Mouse (Mus musculus): Measurements from ENCODE around the gene Rcor3. TPM values are rescaled to one million over a fixed set of nuclear protein-coding genes. Genes with fewer than 3 reads are reported as not detected.

Rcor3 gene
- polyA plus RNA-seq, 1 experiment from 2014 or later = 35.8 TPM

- H3K36me3 ChIP-seq (replicated peaks) = no peaks in the 10 kb centered on the region
- H3K4me1 ChIP-seq = peaks cover 6% of the 10 kb centered on the region
- WGBS = 3% methylated on average over 63 of the region's 63 CpGs
- H3K9ac ChIP-seq = peak within 1 kb of the TSS; percentile 41
- peak within 1 kb of the TSS; percentile 48 for H3K4me3 ChIP-seq
- peaks cover 16% of the 10 kb centered on the region for H3K27me3 ChIP-seq (replicated peaks)
- H3K27ac ChIP-seq = no peak within 1 kb of the TSS
- H3K9me3 ChIP-seq = no peaks in the 10 kb centered on the region
- peak; percentile 97 for ATAC-seq (replicated peaks)
- H3K4me2 ChIP-seq = peak within 1 kb of the TSS; percentile 87
Measured at GRCm38 (mm10) chr1:192091806-192092772, 45.8 kb downstream of the Rcor3 start, which contains the start of gene Traf5. Gene Traf5, minus strand, starts transcription at chr1:192092559.

- Histone ChIP-seq H3K27ac (no peak overlapping the region), H3K4me1 (peaks cover 6% of the 10 kb centered on the region), H3K4me3 (no peak overlapping the region), H3K27me3 (replicated peaks) (peaks cover 16% of the 10 kb centered on the region), H3K36me3 (replicated peaks) (no peaks in the 10 kb centered on the region), H3K9me3 (no peaks in the 10 kb centered on the region), H3K4me2 (no peak overlapping the region), H3K9ac (no peak overlapping the region)
- 81% methylated on average over 11 of the region's 11 CpGs for WGBS
- no peak for ATAC-seq (replicated peaks)
Measured at GRCm38 (mm10) chr1:192090689-192091567, 46.9 kb downstream of the Rcor3 start.

GRCm38 (mm10) chr1:192090281-192090680 lies 47.6 kb downstream of the Rcor3 start:
- Histone ChIP-seq H3K4me1 (peaks cover 6% of the 10 kb centered on the region), H3K4me3 (no peak overlapping the region), H3K9me3 (no peaks in the 10 kb centered on the region), H3K36me3 (replicated peaks) (no peaks in the 10 kb centered on the region), H3K27ac (no peak overlapping the region), H3K9ac (no peak overlapping the region), H3K27me3 (replicated peaks) (peaks cover 16% of the 10 kb centered on the region), H3K4me2 (no peak overlapping the region)
- 87% methylated on average over 3 of the region's 3 CpGs for WGBS
- ATAC-seq (replicated peaks) = no peak

GRCm38 (mm10) chr1:192089208-192090166 lies 48.4 kb downstream of the Rcor3 start:
- Histone ChIP-seq H3K36me3 (replicated peaks) (no peaks in the 10 kb centered on the region), H3K27me3 (replicated peaks) (peaks cover 16% of the 10 kb centered on the region), H3K4me1 (peaks cover 6% of the 10 kb centered on the region), H3K27ac (no peak overlapping the region), H3K4me2 (no peak overlapping the region), H3K9ac (no peak overlapping the region), H3K4me3 (no peak overlapping the region), H3K9me3 (no peaks in the 10 kb centered on the region)
- no peak for ATAC-seq (replicated peaks)
- WGBS = 65% methylated on average over 9 of the region's 9 CpGs

DNA sequence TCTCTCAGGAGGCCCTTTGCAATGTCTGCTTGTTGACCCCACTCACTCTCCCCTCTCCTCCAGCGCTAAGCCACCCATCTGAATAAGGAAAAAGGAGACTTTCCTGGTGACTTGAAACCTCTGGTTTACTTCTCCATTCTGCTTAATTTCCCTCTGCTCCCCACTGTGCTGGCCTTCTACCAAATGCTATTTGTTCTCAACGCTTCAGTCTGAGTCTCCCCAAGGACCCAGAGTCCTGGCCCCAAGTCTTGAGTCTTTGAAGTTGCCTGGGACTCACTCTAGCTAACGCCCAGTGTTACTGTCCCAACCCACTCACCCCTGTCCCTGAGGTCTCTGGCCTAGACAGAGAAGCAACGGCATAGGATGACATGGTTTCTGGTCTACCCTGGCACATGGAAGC lies 49.9 kb downstream of the Rcor3 start:
- ATAC-seq (replicated peaks) = no peak
- no peak overlapping the region for H3K9ac ChIP-seq
- peaks cover 16% of the 10 kb centered on the region for H3K27me3 ChIP-seq (replicated peaks)
- no peak overlapping the region for H3K27ac ChIP-seq
- no peaks in the 10 kb centered on the region for H3K36me3 ChIP-seq (replicated peaks)
- peaks cover 6% of the 10 kb centered on the region for H3K4me1 ChIP-seq
- 81% methylated on average over 4 of the region's 4 CpGs for WGBS
- no peaks in the 10 kb centered on the region for H3K9me3 ChIP-seq
- H3K4me2 ChIP-seq = no peak overlapping the region
- no peak overlapping the region for H3K4me3 ChIP-seq

- WGBS = 77% methylated on average over 4 of the region's 4 CpGs
Measured at GRCm38 (mm10) chr1:192087098-192087497, 50.8 kb downstream of the Rcor3 start.

GRCm38 (mm10) chr1:192086279-192087037 lies 51.4 kb downstream of the Rcor3 start:
- no peak overlapping the region for H3K9ac ChIP-seq
- H3K4me3 ChIP-seq = no peak overlapping the region
- H3K4me2 ChIP-seq = no peak overlapping the region
- peaks cover 15% of the 10 kb centered on the region for H3K27me3 ChIP-seq (replicated peaks)
- H3K9me3 ChIP-seq = no peaks in the 10 kb centered on the region
- no peak overlapping the region for H3K27ac ChIP-seq
- no peaks in the 10 kb centered on the region for H3K4me1 ChIP-seq
- ATAC-seq (replicated peaks) = no peak
- WGBS = 87% methylated on average over 12 of the region's 12 CpGs
- H3K36me3 ChIP-seq (replicated peaks) = no peaks in the 10 kb centered on the region

More at GRCm38 (mm10) chr1:192087098-192087497, 50.8 kb downstream of the Rcor3 start:
- Histone ChIP-seq H3K9ac (no peak overlapping the region), H3K4me3 (no peak overlapping the region), H3K36me3 (replicated peaks) (no peaks in the 10 kb centered on the region), H3K4me2 (no peak overlapping the region), H3K4me1 (peaks cover 4% of the 10 kb centered on the region), H3K27ac (no peak overlapping the region), H3K27me3 (replicated peaks) (peaks cover 16% of the 10 kb centered on the region), H3K9me3 (no peaks in the 10 kb centered on the region)
- ATAC-seq (replicated peaks) = no peak

DNA sequence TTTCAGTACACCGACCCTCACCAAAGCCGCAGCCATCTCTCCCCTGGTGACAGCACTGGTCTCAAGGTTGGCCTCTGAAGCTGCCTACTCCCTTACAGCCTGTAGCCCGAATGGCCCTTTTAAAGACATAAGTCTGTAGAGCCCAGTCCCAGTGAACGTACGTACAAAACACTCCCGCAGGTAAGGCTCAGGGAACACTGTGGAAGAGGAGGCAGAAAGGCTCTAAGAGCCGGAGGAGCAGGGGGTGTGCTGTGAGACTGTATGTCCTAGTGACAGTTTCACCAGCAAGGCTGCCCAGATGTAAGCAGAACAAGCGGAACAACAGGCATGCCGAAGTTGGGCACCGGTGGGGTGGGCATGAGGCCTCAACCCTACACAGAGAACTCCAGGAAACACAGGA lies 52.6 kb downstream of the Rcor3 start:
- WGBS = 93% methylated on average over 10 of the region's 10 CpGs
- peaks cover 4% of the 10 kb centered on the region; the same call in 1 of the 2 replicates for H3K27me3 ChIP-seq (replicated peaks)
- H3K4me1 ChIP-seq = no peaks in the 10 kb centered on the region
- H3K9ac ChIP-seq = no peak overlapping the region
- no peak for ATAC-seq (replicated peaks)
- H3K4me3 ChIP-seq = no peak overlapping the region
- H3K4me2 ChIP-seq = no peak overlapping the region
- no peaks in the 10 kb centered on the region for H3K36me3 ChIP-seq (replicated peaks)
- no peak overlapping the region for H3K27ac ChIP-seq
- no peaks in the 10 kb centered on the region for H3K9me3 ChIP-seq

DNA sequence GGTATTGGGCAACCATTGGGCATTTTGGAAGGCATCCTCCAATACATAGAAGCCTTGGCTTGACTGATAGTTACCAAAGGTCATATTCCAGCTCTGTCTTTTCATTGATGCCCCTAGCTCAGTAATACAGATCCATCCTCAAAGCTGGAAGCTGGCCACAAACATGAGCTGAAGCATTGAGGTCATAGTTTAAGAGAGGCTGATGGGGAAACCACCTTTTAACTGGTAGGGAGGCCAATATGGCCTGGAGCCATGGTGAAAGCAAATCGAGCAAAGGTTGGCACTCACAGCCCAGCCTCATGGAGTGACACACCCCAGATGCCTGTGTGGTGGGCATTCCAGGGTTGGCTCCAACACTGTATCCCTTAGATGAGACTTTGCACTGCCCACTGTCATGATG lies 55.2 kb downstream of the Rcor3 start:
- no peaks in the 10 kb centered on the region for H3K36me3 ChIP-seq (replicated peaks)
- no peak overlapping the region for H3K4me2 ChIP-seq
- no peaks in the 10 kb centered on the region for H3K4me1 ChIP-seq
- no peaks in the 10 kb centered on the region for H3K9me3 ChIP-seq
- H3K27me3 ChIP-seq (replicated peaks) = no peaks in the 10 kb centered on the region
- H3K9ac ChIP-seq = no peak overlapping the region
- 88% methylated on average over 1 of the region's 1 CpGs for WGBS
- no peak overlapping the region for H3K27ac ChIP-seq
- no peak for ATAC-seq (replicated peaks)
- H3K4me3 ChIP-seq = no peak overlapping the region

DNA sequence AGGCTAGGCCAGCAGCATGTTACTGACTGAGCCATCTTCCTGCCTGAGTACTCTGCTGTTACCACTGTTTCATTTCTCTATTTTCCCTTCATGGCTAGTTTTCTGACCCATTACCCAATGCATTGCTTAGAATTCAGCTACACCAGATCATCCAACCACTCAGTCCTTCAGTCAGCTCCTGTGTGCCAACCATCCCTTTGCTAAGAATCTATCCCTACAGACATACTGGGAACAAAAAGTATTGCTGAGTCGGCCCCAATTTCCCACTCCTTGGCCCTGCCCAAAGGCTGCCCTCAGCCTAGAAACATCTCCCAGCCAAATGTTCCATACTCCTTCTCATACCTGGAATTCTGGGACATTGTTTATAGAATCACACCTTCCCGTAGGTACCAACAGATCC lies 56.7 kb downstream of the Rcor3 start:
- H3K36me3 ChIP-seq (replicated peaks) = no peaks in the 10 kb centered on the region
- H3K27ac ChIP-seq = no peak overlapping the region
- H3K4me2 ChIP-seq = no peak overlapping the region
- H3K9me3 ChIP-seq = no peaks in the 10 kb centered on the region
- no peak for ATAC-seq (replicated peaks)
- H3K4me1 ChIP-seq = no peaks in the 10 kb centered on the region
- 99% methylated on average over 2 of the region's 2 CpGs for WGBS
- H3K27me3 ChIP-seq (replicated peaks) = no peaks in the 10 kb centered on the region
- no peak overlapping the region for H3K9ac ChIP-seq
- H3K4me3 ChIP-seq = no peak overlapping the region

DNA sequence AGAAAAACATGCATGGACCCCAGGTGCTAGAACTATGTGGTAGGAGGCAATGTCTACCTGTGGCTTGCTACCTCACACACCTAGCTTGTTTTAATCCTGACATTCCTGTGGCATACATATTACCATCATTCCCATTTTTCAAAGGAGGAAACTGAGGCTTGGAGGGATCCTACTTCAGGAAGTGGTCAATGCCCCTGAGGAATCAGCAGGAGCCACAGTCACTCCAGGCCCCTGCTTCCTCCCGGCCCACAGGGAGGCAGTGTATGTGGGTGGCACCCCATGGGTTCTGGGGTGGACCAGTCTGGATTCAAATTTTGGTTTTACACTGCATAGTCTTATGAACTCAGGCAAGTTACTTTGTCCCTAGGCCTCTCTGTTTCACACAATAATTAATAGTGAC lies 58.7 kb downstream of the Rcor3 start:
- Histone ChIP-seq H3K9me3 (no peaks in the 10 kb centered on the region), H3K36me3 (replicated peaks) (no peaks in the 10 kb centered on the region), H3K9ac (no peak overlapping the region), H3K4me2 (no peak overlapping the region), H3K27ac (no peak overlapping the region), H3K4me3 (no peak overlapping the region), H3K27me3 (replicated peaks) (no peaks in the 10 kb centered on the region), H3K4me1 (no peaks in the 10 kb centered on the region)
- no peak for ATAC-seq (replicated peaks)
- WGBS = 75% methylated on average over 1 of the region's 1 CpGs
